Comparison of ENCODE assay signal across 8 mouse cellular contexts in the genomic region with DNA sequence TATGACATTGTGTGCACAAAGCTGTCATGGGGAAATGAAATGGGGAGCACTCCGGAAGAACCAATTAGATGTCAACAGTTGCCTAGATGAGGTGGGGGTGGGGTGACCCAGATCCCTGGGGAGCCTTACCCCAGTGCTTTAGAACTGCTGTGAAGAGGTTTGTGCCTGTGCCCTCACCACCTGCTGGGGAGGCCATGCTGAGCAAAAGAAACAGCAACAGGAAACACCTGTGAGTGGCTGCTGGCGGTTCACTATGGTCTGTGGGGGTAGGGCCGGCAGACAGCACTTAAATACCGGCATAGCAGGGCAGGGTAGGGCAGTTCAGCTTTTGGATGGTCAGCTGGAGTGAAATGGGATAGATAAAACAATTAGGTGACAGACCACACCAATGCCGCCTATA. TPM values are rescaled to one million over a fixed set of nuclear protein-coding genes. Genes with fewer than 3 reads are reported as not detected.
A peak's percentile ranks its signal among the peaks of the same experiment; 100 is the strongest.
DNase-seq lines count a peak whose midpoint lies in the region; ATAC-seq lines count a peak whose summit lies in the region.

No protein-coding gene starts in this region.

- 14% methylated on average over 5 of the region's 5 CpGs for WGBS in kidney, embryonic 15.5 days
- WGBS in heart, embryonic 13.5 days: 35% methylated on average over 5 of the region's 5 CpGs
- WGBS in stomach, embryonic 16.5 days: 28% methylated on average over 5 of the region's 5 CpGs

- no peaks in the 10 kb centered on the region for H3K9me3 ChIP-seq in kidney, embryonic 15.5 days (replicated peaks)
- H3K9me3 ChIP-seq in heart, embryonic 13.5 days: no peaks in the 10 kb centered on the region
- no peaks in the 10 kb centered on the region for H3K9me3 ChIP-seq in stomach, embryonic 16.5 days (replicated peaks; ENCODE audit: control insufficient read depth, low read length)

- no peak for DNase-seq in kidney, postnatal 14 days
- peak; percentile 93 for DNase-seq in R1 (ENCODE audit: low read depth, low spot score)
- DNase-seq in lung, postnatal 10 days: peak; percentile 57
- no peak for DNase-seq in cerebellum, adult 18-20 months
- DNase-seq in layer of hippocampus, adult 18-20 months (ENCODE audit: low spot score in 2 of 2): no peak

- H3K9ac ChIP-seq in kidney, embryonic 15.5 days: 0 out of 2 replicates have a peak overlapping the region, but pooled peaks have one; percentile 15
- peak overlapping the region; percentile 25; the same call in 1 of the 2 replicates for H3K9ac ChIP-seq in heart, embryonic 13.5 days
- no peak overlapping the region for H3K9ac ChIP-seq in stomach, embryonic 16.5 days (ENCODE audit: low read length)

- peaks cover 51% of the 10 kb centered on the region for H3K36me3 ChIP-seq in kidney, embryonic 15.5 days
- H3K36me3 ChIP-seq in heart, embryonic 13.5 days: peaks cover 60% of the 10 kb centered on the region
- peaks cover 11% of the 10 kb centered on the region for H3K36me3 ChIP-seq in stomach, embryonic 16.5 days (ENCODE audit: control insufficient read depth, insufficient read depth, low read length)

- H3K27me3 ChIP-seq in kidney, embryonic 15.5 days: no peaks in the 10 kb centered on the region
- H3K27me3 ChIP-seq in heart, embryonic 13.5 days (replicated peaks): no peaks in the 10 kb centered on the region
- no peaks in the 10 kb centered on the region for H3K27me3 ChIP-seq in stomach, embryonic 16.5 days (ENCODE audit: control insufficient read depth, insufficient read depth, low read length)

- H3K4me1 ChIP-seq in kidney, embryonic 15.5 days: peaks cover 47% of the 10 kb centered on the region
- peaks cover 36% of the 10 kb centered on the region for H3K4me1 ChIP-seq in heart, embryonic 13.5 days
- peaks cover 16% of the 10 kb centered on the region for H3K4me1 ChIP-seq in stomach, embryonic 16.5 days (ENCODE audit: control insufficient read depth, insufficient read depth, low read length)

- ATAC-seq in kidney, embryonic 15.5 days (replicated peaks; ENCODE audit: low FRiP score): peak; percentile 20; the same call in 1 of the 2 replicates
- ATAC-seq in heart, embryonic 13.5 days (ENCODE audit: extremely low read depth, insufficient number of reproducible peaks, low FRiP score, low TSS enrichment): no peak
- peak; percentile 6; the same call in 1 of the 2 replicates for ATAC-seq in stomach, embryonic 16.5 days (ENCODE audit: insufficient read depth, low FRiP score)

- peak overlapping the region; percentile 92 for H3K27ac ChIP-seq in kidney, embryonic 15.5 days
- H3K27ac ChIP-seq in heart, embryonic 13.5 days (replicated peaks): peak overlapping the region; percentile 55
- peak overlapping the region; percentile 51 for H3K27ac ChIP-seq in stomach, embryonic 16.5 days (ENCODE audit: low read length)

- peak overlapping the region; percentile 48 for H3K4me2 ChIP-seq in kidney, embryonic 15.5 days
- H3K4me2 ChIP-seq in heart, embryonic 13.5 days: no peak overlapping the region
- no peak overlapping the region for H3K4me2 ChIP-seq in stomach, embryonic 16.5 days (ENCODE audit: low read depth, low read length)

- peak overlapping the region; percentile 11; the same call in 1 of the 2 replicates for H3K4me3 ChIP-seq in kidney, embryonic 15.5 days (replicated peaks)
- H3K4me3 ChIP-seq in heart, embryonic 13.5 days: no peak overlapping the region
- H3K4me3 ChIP-seq in stomach, embryonic 16.5 days (replicated peaks; ENCODE audit: low read length): no peak overlapping the region

RNA-seq across cellular contexts. Expression of a gene that starts 13.2 kb away (rescaled TPM):
- polyA plus RNA-seq in kidney, embryonic 15.5 days (2015; fragmentation: Nextera tagmentation; extraction: Ambion mirVana): 134 TPM in 2 replicates
- 67.1 and 76.2 TPM in 2 replicates for polyA plus RNA-seq in heart, embryonic 13.5 days (2015; fragmentation: Nextera tagmentation; extraction: Ambion mirVana)
- polyA plus RNA-seq in stomach, embryonic 16.5 days (2015; fragmentation: Nextera tagmentation; extraction: Ambion mirVana): 76.0 and 76.1 TPM in 2 replicates
- 10 to 100 TPM; 80.7 to 84.5 TPM for total RNA-seq in layer of hippocampus, adult 18-20 months (2021)

RNA-seq across cellular contexts. Expression of a gene that starts 14.1 kb away (rescaled TPM):
- 0.83 and 1.1 TPM in 2 replicates for polyA plus RNA-seq in kidney, embryonic 15.5 days (2015; fragmentation: Nextera tagmentation; extraction: Ambion mirVana)
- 0.23 TPM in 1 of 2 replicates, not detected in the other for polyA plus RNA-seq in heart, embryonic 13.5 days (2015; fragmentation: Nextera tagmentation; extraction: Ambion mirVana)
- 0.81 and 0.99 TPM in 2 replicates for polyA plus RNA-seq in stomach, embryonic 16.5 days (2015; fragmentation: Nextera tagmentation; extraction: Ambion mirVana)
- total RNA-seq in layer of hippocampus, adult 18-20 months (2021): not detected

RNA-seq across cellular contexts. Expression of a gene that starts 18.1 kb away (rescaled TPM):
- polyA plus RNA-seq in kidney, embryonic 15.5 days (2015; fragmentation: Nextera tagmentation; extraction: Ambion mirVana): 33.3 and 39.5 TPM in 2 replicates
- polyA plus RNA-seq in heart, embryonic 13.5 days (2015; fragmentation: Nextera tagmentation; extraction: Ambion mirVana): 32.1 and 32.5 TPM in 2 replicates
- polyA plus RNA-seq in stomach, embryonic 16.5 days (2015; fragmentation: Nextera tagmentation; extraction: Ambion mirVana): 21.9 and 23.3 TPM in 2 replicates
- 10 to 100 TPM; 89.8 to 92.1 TPM for total RNA-seq in layer of hippocampus, adult 18-20 months (2021)

RNA-seq across cellular contexts. Expression of a gene that starts 57.3 kb away (rescaled TPM):
- polyA plus RNA-seq in kidney, embryonic 15.5 days (2015; fragmentation: Nextera tagmentation; extraction: Ambion mirVana): 85.8 and 88.3 TPM in 2 replicates
- 58.1 and 60.9 TPM in 2 replicates for polyA plus RNA-seq in heart, embryonic 13.5 days (2015; fragmentation: Nextera tagmentation; extraction: Ambion mirVana)
- polyA plus RNA-seq in stomach, embryonic 16.5 days (2015; fragmentation: Nextera tagmentation; extraction: Ambion mirVana): 83.5 and 90.6 TPM in 2 replicates
- total RNA-seq in layer of hippocampus, adult 18-20 months (2021): 100 to 1,000 TPM; 280 to 300 TPM

Comparison
In these comparisons a context has a peak if more than half of its experiments do, and no peak if none do; other contexts are left out.
1. DNase-seq: peak in R1 (single experiment) and lung, postnatal 10 days (single experiment); none in kidney, postnatal 14 days (single experiment), cerebellum, adult 18-20 months (0 of 2) and layer of hippocampus, adult 18-20 months (0 of 2).
2. Peak in every context shown above with its lines, with median percentiles within 50 percentile points of each other: H3K27ac ChIP-seq.